Mouse (Mus musculus) fat pad, adult 2 months (tissue): ENCODE data around the gene Npepps.

Experiments
- DNase-seq: peaks from one replicate; pipeline ENCODE4 v3.0.0-alpha.2; 2011; ENCODE audit warnings: low read depth, low spot score; ENCODE audit errors: extremely low read depth

Gene Npepps

DNA sequence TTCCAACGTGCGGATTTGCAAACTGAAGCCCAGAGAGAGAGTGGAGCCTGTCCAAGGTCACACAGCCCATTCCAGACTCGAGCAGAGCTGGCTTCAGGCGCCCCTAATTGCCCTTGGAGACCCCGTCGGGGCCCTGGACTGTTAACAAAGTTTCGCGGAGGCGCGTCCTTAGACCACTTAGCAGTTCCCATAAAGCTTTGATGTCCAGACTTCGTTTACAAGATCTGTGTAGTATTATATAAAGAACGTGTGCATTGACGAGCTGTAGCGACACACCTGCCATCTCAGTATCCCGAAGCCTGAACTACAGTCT is 91.8 kb downstream of the Npepps start:
- DNase-seq, result no peak

DNA sequence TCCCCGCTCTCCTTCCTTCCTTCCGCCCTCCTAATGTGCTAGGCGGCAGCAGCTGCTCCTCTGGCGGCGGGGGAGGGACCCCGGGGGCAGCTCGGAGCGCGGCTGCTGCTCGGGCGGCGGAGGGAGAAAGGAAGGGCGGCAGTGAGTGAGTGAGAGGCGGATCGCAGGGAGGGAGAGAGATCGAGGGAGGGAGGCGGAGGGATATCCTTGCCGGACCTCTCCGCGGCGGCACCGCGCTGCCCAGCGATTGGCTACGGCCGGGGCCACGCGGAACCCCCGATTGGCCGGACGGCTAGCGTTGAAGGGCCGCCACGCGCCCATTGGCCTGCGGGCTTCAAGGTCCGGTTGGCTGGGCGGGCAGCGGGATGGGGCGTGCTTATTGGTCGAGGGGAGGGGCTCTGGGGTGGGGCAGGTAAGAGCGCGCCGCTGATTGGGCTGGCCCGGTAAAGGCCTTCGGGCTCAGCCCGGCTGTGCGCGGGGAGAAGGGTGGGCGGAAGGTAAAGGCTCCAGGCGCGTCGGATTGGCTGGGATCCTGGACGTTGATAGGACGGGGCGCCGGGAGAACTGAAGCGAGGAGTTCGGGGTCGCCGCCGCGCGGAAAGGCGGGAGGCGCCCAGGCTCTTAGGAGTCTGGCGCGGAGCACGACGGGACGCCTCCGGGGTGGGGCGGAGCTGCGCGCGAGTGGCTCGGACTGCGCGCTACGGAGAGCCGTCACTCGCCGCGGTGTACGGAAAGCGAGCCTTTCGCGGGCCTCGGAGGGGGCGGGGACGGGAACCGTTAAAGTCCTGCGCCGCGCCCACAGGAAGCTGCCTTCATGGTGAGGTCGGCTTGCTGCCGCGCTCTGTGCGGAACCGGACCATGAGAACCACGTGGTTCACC is 92.4 kb downstream of the Npepps start, which contains the start of gene Kpnb1:
TSS of gene Kpnb1 (minus strand) at position 118 of the 879 bp plus-strand sequence.
- peak; percentile 72 for DNase-seq

DNA sequence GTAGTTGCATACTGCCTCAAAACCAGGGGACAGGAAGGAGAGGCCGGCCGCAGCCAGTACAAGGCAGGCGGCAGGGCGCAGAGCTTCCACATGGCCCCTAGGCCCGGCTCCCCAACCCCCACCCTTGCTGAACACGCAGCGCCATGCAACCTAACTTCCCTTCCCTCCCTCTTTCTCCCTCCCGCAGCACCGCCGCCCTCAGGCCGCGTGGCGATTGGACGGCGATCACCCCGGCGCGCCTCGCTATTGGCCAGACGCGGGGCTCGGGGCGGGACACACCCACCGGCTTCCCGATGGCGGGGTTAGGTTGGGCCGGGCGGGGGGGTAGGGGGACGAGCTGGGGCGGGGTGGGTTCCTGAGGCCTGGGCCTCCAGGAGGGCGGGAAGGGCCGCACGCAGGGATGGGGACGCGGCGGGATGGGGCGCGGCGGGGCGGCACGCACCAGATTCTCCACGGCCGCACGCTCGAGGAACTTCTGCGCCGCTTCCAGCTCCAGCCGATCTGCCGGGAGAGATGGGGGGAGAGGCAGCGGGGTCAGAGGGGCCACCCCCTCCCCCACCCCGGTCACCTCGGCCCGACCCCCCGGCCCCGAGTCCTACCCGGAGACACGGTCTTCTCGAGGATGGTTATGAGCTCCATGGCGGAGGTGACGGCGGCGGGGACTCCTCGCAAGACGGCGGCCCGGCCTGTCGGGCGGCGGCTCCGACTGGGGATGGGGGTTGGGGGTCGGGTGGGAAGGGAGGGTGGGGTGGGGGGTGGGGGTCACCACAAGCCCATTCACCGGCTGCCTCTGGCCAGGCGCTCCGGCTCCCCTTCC is 93.3 kb downstream of the Npepps start:
- DNase-seq, result no peak

DNA sequence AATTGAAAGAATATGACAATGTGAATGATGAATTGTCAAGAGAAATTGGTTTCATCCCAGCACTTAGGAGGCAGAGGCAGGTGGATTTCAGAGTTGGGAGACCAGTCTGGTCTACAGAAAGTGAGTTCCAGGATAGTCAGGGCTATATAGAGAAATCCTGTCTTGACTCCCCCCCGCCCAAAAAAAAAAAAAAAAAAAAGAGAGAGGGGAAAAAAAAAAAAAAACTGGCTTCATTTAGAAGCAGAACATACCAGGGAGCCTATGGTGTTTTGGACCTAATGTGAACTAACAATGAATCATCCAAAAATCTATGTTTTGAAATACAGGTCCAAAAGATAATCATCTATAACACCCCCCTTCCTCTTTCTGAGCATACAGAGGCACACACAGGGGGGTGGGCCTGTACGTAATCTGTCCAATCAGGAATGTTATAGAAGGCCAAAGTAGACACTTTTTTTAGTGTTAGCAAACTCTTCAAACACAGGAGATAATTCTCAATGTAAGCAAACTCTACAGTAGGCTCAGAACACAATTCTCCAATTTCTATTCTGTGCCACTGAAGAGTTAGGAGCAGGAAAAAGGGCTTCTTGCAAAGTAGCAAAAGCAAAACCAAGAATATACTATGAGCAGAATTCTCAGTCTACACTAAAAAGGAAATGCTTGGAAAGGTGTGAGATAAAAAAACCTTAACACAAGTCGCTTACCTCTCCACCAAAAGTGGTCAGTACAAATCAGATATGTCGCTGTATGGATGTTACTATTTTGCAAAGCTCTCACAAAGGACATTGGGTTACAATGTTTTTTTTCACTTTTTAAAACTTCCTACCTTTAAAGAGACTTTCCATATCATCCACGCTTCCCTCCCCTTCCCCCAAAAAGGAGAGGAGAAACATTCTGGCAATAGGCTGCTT is 94.5 kb downstream of the Npepps start:
- no peak for DNase-seq

DNA sequence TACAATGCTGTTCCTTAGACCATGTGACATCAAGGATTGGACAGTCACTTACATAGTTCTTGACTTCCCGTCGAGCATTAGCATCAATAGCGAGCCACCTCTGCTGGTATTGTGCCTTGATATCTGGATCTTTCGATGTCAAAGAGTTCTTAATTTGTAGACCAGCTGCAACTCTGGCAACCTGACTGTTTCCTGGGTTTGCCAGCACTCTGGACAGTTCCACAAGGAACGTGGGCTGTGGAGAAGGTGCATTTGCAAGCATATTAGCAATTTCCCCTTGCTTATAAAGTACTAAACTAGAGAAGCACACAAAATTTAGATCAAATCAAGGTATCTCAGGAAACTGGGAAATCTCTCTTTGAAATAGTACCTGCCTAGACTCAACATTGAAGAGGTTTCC is 95.6 kb downstream of the Npepps start:
- DNase-seq, result no peak

DNA sequence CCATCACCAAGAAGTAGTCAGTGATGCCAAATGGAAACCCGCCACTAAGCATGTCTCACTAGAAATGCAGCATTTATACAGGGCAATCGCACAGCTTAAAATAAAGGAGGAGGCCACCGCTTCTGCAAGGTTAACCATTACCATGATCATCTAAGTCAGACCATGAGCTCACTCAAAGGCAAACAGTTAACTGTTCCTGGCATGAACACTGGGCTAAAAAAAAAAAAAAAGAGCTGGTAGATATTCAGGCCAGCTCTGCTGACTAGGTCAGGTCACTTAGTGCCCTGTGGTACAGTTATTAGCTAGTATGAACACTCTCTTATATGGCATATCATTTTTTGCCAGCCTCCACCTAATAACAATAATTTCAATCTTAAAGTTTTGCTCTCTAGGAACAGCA is 98.0 kb downstream of the Npepps start:
- DNase-seq, result no peak

DNA sequence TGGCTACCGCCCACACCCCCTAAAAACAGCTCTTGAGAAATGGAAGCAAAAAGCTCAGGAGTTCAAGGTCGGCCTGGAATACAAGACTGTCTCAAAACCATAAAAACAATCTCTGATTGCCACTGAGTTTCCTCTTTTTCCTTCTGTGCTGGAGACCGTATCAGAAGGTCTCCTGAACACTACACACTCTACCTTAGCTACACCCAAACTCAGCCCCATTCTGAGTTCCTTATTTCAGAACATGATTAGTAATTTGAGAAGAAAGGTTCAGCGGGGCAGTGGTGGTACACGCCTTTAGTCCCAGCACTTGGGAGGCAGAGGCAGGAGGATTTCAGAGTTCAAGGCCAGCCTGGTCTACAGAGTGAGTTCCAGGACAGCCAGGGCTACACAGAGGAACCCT is 99.4 kb downstream of the Npepps start:
- no peak for DNase-seq

DNA sequence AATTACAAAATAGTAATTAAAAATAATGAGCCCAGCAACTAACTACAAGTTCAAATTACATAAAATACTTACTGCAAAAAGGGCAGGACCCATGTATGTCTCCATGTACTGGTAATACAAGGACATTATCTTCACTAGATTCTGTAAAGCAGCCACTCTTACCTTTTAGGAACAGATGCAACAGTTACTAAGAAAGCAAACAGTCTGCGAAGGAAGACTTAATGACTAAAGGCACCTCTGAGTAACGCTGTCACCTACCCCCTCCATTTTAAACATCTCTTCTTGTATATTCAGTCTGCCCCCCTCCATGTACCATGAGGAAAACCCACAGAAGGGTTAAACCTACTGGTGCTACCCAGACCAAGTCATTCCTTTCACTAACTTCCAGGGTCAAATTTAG is 102.2 kb downstream of the Npepps start:
- DNase-seq, result no peak

DNA sequence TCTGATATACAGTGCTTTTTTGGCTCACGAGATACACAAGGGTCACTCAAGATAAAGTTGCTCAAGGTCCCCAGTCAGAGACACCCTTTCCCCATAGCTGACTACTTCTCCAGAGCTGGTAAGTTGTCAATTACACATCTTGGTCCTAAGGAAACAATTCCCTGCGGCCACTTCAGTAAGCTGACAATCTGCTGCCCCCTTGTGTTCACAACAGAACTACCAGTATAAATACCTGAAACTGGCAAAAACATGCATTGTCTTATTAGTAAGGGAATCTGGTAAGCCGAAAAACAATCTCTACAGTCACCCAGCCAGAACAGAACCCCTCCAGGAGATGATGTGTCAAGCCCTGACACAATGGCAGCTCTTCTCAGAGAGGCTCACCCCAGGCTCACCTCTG is 103.6 kb downstream of the Npepps start:
- DNase-seq, result no peak

DNA sequence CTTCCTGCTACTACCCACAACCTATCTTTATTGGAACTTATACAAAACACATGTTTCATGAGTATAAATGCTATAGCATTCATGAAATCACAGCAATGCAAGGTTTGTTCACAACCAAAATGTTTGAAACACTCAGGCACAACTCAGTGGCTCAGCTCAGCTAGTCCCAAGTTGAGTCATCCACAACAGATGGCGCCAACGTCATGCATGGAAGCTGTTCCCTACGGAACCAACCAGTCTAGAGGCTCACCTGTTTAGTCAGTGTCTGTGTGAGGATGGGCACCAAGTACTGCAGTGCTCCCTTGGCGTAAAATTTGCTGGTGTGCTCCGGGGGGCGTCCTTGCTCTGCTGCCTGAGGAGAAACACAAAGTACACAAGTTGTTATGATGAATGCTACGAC is 104.9 kb downstream of the Npepps start:
- no peak for DNase-seq

DNA sequence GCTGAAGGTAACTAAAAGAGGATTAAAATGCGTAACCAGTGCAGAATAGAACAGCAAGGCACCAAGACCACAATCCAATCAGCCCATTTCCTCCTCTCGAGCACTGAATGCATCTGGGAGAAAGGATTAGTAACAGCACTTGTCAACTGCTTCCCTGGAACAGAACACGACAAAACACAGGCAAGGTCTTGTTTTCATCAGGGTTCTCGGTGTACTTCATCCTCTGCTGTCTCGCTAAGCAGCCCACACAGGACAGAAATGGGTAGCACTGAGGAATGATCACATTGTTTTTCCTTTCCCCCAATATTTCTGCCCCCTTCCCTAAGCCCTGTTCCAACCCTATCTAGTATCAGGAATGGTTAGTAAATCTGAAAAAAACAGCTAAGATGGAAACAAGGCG is 120.1 kb downstream of the Npepps start:
- DNase-seq, result no peak

DNA sequence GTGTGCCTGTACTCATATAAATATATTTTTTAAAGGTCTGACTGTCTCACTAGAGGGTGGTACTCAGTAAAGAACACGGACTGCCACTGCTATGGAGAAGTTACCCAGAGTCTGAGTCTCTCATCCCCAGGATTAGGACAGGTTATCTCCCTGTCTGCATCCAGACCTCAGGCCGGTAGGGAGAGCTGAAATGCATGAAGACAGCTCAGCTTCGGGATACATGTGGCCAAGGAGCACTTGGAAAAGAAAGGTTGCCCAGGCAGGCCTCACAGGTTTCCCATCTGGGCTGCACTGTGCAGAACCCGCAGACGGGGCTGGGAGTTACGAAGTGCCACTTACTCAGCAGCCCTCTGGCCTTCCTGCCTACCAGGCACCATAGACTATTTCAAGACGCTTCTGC is 123.4 kb downstream of the Npepps start:
- DNase-seq, result no peak
